Mouse (Mus musculus) naive thymus-derived CD4-positive, alpha-beta T cell, adult 2 months (primary cell): ENCODE data around the gene Vps54.
"Not testable (repeated sequence)": the region's sequence is repeated elsewhere in the genome, so short reads cannot be mapped to it uniquely, and the experiment has no call there.

Experiments used
- DNase-seq: peaks from one replicate; pipeline ENCODE4 v3.0.0-alpha.2; 2011; ENCODE audit warnings: low read depth

Vps54 gene

DNA sequence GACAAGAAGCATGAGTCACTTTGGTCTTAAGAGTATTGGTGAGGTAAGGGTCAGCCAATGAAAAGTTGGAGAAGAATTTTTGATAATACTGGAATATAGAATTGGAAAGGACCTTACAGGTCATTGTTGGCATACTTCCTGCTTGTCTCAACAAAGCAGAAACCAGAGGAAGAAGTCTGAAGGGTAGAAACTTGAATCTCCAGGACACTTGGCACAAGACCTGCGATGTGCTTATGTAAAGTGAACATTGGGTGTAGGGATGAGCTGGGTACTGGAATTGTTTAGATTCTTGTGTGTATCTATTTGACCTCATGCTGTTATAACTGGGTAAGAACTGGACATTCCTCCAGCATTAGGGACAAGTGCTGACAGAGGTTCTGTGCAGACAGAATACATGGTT lies 2.3 kb downstream of the Vps54 start:
- no peak for DNase-seq

DNA sequence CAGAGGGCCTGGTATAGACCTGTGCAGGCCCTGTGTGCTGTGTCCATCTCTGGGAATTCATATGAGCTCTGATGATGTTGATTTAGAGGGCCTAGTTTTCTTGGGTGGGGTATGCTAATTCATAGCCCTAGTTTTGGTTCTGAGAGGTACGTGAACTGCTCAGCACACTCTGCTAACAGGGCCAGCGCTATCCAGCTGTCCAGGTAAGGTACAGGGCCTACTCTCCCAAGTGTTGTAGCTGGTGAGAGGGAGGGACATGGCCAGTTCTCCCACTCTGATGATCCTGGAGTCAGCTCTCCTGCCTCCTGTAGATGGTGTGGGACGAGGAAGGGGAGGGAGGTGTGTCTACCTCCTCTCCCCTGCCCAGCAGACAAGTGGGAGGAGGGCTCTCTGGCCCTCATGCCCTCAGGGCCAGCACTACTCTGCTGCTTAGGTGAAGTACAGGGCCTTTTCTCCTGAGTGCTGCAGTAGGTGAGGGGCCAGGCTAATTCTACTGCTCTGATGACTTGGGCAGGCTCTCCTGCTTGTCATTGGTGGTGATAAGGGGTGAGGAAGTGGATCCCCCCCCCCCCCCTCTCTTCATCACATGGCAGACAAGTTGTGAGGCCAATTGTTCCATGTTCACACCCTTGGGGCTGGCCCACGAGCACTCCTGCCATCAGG lies 8.3 kb downstream of the Vps54 start:
- DNase-seq, result no peak

- DNase-seq, result no peak
Observed at GRCm38 (mm10) chr11:21247940-21248339, 8.9 kb downstream of the Vps54 start.

DNA sequence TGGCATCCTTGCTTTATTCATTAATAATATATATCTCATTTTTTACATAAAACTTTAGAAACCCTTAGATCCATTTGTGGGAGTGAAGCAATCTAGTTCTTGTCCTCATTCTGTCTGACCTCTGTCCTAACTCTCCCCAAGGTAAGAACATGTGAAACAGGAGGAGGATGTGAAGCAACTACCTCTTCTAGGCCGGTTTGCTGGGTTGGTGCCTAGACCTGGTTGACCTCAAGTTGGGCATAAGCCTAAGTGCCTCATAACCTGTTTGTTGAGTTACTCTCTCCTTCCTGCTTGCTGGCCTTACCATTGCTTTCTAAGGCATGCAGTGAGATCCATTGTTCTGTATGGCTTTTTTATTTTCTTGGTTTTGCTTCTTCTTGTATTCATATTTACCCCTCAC lies 11.3 kb downstream of the Vps54 start:
- no peak for DNase-seq

GRCm38 (mm10) chr11:21258611-21259010 lies 19.5 kb downstream of the Vps54 start:
- not testable (repeated sequence) for DNase-seq

DNA sequence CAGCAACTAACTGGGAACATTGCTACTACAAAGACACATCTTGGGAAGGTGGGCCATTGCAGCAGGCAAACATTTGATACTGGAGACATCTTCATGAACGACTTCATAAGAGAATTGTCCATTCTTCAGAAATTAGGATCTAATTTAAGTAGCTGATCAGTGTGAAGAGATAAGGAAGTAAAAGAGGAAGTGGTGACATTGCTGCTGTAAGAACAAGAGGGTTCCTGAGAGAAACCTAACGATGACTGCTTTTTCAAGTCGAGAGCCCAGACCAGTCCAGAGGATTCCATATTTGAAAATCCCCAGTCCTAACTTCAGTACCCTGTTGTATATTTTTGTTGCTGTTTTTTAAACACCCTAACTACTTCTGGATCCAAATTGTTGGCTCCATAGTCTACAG lies 26.3 kb downstream of the Vps54 start:
- DNase-seq, result no peak

GRCm38 (mm10) chr11:21276151-21276550 lies 37.1 kb downstream of the Vps54 start:
- no peak for DNase-seq

GRCm38 (mm10) chr11:21286391-21286790 lies 47.3 kb downstream of the Vps54 start:
- DNase-seq, result no peak

DNA sequence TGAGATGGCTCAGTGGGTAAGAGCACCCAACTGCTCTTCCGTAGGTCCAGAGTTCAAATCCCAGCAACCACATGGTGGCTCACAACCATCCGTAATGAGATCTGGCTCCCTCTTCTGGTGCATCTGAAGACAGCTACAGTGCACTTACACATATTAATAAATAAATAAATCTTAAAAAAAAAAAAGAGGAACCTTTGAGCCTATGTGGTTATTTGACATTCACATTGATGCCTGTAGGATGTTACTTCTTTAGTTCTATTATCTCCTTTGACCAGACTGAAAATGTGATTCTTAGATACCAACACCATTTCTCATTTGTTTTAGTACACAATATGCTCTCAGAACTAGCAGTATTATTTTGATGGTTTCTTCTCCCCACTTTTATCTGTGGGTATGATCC lies 49.1 kb downstream of the Vps54 start:
- not testable (repeated sequence) for DNase-seq

- DNase-seq, result no peak
Observed at GRCm38 (mm10) chr11:21295486-21295885, 56.4 kb downstream of the Vps54 start.

- peak; percentile 42 for DNase-seq
Observed at GRCm38 (mm10) chr11:21303619-21304018, 64.5 kb downstream of the Vps54 start.

DNA sequence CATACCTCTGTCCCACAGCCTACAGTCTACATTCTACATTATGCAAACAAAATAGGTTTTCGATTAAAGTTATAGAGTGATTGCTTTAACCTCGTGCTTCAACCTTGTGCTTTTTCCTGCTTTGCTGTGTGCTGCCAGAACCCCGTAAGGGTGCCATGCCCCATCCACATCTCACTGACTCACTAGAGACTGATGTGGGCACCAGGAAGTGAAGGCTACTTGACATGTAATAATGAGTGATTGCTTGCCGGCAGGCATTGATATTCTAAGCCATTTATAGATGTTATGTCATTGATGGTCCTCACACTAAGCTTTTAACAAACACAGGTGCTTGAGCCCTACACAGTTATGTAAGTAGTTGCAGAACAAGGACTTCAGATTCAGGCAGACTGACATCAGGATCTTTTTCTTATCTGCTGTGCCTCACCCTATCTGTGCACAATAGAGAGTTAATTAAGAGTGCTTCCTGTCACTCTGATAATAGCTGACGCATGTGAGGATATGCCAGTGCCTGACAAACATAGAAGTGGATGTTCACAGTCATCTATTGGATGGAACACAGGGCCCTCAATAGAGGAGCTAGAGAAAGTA lies 68.1 kb downstream of the Vps54 start:
- DNase-seq, result no peak

- DNase-seq, result peak; percentile 40
Observed at GRCm38 (mm10) chr11:21308119-21308518, 69.0 kb downstream of the Vps54 start.

DNA sequence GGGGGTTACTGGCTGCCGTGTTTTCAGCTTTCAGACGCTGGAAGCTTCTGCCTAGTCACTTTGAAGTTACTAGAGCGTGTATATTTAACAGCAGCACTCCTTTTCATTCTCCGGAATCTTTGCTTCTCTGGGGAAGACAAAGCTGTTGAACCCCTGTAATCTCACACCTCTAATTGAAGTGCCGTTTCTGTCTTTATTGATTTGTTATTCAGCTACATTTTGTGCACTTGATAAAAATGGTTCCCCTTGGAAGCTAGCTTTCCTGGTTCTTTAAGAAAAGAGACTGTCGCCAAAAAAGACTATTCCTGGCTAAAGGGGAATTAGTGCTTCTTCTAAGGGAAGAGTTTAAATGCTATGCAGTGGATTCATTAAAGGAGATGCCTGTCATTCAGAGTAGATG lies 70.4 kb downstream of the Vps54 start:
- no peak for DNase-seq

DNA sequence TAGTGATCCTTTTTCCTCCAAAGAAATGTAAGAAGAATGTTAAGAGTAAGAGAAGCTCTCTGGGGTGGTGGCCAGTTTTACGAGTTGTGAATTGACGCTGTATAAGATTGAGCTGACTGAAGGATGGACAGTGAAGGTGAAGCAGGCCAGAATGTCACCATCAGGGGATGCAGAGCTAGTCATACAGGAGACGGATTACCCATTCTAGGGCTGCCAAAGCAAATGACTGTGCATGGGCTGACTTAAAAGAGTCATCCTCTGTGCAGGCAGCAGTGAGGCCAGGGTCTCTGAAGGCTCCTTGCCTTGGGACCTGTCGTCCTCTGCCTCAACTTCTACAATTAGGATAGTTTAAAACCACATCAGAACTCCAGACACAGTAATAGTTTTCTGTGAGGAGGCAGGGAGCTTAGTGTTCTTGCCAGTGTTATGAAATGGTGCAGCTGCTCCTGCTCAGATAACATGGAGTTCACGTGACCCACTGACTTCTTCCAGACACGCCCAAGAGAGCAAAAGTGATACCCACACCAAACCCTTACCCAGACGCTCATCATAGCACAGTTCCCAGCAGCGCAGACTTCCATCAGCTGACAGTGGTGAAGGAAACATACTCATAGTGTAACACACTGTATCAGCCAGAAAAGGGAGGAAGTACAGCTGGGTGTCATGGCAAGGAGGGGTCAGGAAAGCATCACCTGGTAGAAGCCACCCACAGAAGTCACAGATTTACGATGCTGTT lies 75.0 kb downstream of the Vps54 start:
- DNase-seq, result no peak

DNA sequence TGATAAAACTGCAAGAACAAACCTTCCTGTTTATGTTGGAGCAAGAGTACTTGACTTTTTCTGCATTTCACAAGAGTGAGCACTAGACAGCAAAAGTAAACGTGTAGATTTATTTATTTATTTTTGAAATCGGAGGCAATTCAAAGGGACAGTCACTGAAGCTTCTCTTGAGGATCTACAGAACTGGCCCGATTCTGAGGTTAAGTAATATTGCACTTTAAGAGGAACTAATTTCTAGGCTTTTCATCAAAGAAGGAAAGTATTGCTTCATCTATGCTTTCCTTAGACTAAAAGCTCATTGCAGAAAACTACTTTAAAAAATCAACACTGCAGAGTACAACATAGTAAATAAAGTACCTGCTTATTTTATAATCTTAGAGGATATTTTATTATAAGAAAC lies 82.5 kb downstream of the Vps54 start:
- no peak for DNase-seq

DNA sequence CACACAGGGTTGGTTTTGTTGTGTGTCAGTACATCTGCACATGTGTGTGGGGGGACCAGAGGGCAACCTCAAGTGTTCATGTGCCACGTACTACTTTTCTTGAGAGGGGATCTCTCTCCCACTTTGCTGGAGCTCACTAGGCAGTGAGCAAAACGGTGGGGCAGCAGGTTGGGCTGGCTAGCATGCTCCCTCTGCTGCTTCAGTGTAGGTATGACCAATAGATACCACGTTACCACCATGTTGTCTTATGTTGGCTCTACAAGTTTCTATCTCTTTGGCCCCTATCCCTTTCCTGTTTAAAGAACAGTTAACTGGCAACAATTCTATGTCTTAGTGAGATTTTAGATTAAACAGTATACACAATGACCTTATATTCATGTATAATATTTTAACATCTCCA lies 83.3 kb downstream of the Vps54 start:
- no peak for DNase-seq

GRCm38 (mm10) chr11:21325781-21326180 lies 86.7 kb downstream of the Vps54 start:
- DNase-seq, result no peak

DNA sequence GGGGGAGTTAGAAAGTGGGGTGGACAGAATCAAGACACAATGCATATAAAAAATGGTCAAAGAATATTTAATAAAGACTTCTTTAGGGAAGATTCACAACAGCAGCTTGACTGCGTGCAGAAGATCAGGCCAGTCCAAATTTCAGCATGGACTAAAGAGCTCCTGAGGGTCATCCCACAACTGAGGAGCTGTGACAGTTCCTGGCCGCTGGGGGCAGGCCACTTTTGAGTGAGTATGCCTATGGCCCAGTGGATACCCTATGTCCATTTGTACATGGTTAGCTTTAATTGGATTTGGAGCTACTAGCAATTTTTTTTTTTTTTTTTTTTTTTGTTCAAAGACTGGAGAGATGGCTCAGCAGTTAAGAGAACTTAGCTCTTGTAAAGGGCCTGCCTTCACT lies 87.7 kb downstream of the Vps54 start:
- no peak for DNase-seq

DNA sequence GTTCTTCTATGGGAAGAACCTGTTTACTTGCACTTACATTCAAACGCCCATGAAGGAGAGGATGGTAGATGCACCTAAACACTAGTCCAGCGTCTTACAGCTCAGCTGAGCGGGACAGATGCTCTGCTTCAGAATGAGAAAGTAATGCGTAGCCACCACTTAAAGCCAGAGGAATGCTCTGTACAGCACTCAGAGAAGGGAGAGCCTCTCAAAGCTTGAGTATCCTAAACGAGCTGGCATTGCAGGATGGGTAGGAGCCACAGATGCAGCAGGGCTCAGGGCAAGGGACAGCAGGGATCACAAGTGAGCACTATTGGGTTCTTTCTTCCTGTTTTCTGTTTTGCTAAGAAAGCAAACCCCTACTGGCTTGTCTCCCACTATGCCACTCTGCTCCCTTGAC lies 88.4 kb downstream of the Vps54 start:
- DNase-seq, result no peak

DNA sequence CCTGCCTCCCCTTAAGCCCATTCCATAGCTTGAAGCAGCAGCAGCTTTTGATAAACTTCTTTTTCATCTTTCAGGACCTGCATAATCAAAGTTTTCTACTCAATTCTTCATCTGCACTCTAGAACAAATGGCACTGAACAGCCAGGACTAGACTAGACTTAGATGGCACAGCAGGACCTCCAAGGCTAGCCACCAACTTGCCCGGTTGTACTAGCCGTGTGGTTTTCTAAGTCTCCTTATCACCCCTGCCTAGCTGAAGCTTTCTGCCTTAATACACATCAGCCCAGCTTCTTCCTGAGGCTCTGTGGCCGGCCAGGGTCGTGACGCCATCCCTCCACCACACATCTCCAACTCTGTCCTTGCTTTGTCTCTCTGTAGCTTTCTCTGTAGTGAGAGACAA lies 89.1 kb downstream of the Vps54 start:
- no peak for DNase-seq

DNA sequence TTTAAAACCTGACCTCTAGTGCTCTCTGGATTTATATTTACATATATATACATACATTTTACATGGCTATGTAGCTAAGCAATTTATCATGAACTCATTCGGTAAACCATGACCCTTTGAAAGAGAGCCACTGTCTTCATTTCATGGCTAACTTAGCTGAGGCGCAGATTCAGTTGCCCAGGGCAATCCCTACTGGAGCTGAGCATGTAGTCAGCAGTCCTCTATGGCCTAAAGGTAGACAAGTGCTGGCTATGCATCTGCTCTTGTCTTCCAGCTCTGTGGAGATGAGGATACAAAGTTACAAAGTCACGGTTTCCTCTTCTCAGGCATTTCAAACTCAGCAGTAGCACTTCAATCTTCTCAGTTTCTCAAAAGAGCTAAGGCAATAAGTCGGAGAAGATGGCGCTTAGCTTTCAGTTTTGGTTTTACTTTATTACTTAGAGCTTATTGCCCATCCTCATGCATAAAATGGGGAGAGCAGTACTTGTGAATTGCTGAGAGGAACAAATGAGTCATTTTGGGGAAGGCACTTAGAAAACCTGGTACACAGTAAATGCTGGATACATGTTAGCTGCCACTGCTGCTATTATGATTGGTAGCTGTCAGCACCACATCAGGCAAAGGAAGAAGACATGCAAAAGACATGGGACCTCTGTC lies 93.7 kb downstream of the Vps54 start:
- peak; percentile 21 for DNase-seq

DNA sequence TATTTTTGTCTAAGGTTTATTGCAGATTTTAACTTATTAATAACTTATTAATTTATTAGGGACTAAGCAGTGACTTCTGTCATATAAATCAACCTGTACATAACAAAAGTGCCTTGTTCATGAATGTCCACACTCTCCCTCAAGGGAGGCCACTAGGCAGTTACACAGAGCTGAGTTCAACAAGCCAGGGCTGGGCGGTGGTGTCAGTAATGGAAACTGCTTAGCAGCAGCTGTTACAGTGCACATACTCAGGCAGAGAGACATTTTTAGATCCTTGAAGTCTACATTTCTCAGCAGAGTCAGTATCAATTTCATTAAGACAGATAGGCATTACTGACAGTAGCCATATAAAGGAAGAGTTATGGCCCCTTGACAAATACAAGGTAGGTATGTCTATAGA lies 98.8 kb downstream of the Vps54 start:
- no peak for DNase-seq
